Mouse (Mus musculus): ENCODE results near the gene Zswim5. TPM values are rescaled to one million over a fixed set of nuclear protein-coding genes. Genes with fewer than 3 reads are reported as not detected.
"Not testable (repeated sequence)": the region's sequence is repeated elsewhere in the genome, so short reads cannot be mapped to it uniquely, and the experiment has no call there.

The Zswim5 gene
- 8.8 and 9.1 TPM in 2 replicates for polyA plus RNA-seq (2015; fragmentation: Nextera tagmentation; extraction: Ambion mirVana)

- ATAC-seq, result peak; percentile 90
- no peaks in the 10 kb centered on the region for H3K36me3 ChIP-seq (ENCODE audit: control insufficient read depth, insufficient read depth)
- peak within 1 kb of the TSS; percentile 99 for H3K27ac ChIP-seq (ENCODE audit: low read length)
- no peaks in the 10 kb centered on the region for H3K27me3 ChIP-seq (replicated peaks; ENCODE audit: control insufficient read depth, insufficient read depth, low read length)
- H3K9me3 ChIP-seq (ENCODE audit: control insufficient read depth, low read length), result no peaks in the 10 kb centered on the region
- H3K4me3 ChIP-seq (replicated peaks; ENCODE audit: low read length), result peak within 1 kb of the TSS; percentile 98
- under 1% methylated on average over 95 of the region's 104 CpGs for WGBS
- peak within 1 kb of the TSS; percentile 80 for H3K4me2 ChIP-seq (ENCODE audit: low read length)
- H3K9ac ChIP-seq (replicated peaks; ENCODE audit: low read depth, low read length), result peak within 1 kb of the TSS; percentile 93
- H3K4me1 ChIP-seq (replicated peaks; ENCODE audit: control insufficient read depth, insufficient read depth, low read length), result peaks cover 10% of the 10 kb centered on the region
Measured at GRCm38 (mm10) chr4:116876995-116877728, at the start of gene Zswim5. Gene Zswim5 (plus strand): TSS chr4:116877376.

GRCm38 (mm10) chr4:116827819-116828218 is 49.4 kb upstream of the Zswim5 start:
- WGBS, result 3% methylated on average over 4 of the region's 4 CpGs
- Histone ChIP-seq H3K4me1 (replicated peaks; ENCODE audit: control insufficient read depth, insufficient read depth, low read length) (peaks cover 15% of the 10 kb centered on the region), H3K9ac (replicated peaks; ENCODE audit: low read depth, low read length) (no peak overlapping the region), H3K9me3 (ENCODE audit: control insufficient read depth, low read length) (no peaks in the 10 kb centered on the region), H3K4me3 (replicated peaks; ENCODE audit: low read length) (no peak overlapping the region), H3K4me2 (ENCODE audit: low read length) (no peak overlapping the region), H3K36me3 (ENCODE audit: control insufficient read depth, insufficient read depth) (no peaks in the 10 kb centered on the region), H3K27ac (ENCODE audit: low read length) (no peak overlapping the region), H3K27me3 (replicated peaks; ENCODE audit: control insufficient read depth, insufficient read depth, low read length) (no peaks in the 10 kb centered on the region)
- peak; percentile 56 for ATAC-seq

GRCm38 (mm10) chr4:116829364-116830069 is 47.7 kb upstream of the Zswim5 start:
- H3K9me3 ChIP-seq (ENCODE audit: control insufficient read depth, low read length), result no peaks in the 10 kb centered on the region
- H3K27ac ChIP-seq (ENCODE audit: low read length), result peak overlapping the region; percentile 76
- H3K36me3 ChIP-seq (ENCODE audit: control insufficient read depth, insufficient read depth), result no peaks in the 10 kb centered on the region
- no peak overlapping the region for H3K4me3 ChIP-seq (replicated peaks; ENCODE audit: low read length)
- WGBS, result 25% methylated on average over 6 of the region's 6 CpGs
- no peak overlapping the region for H3K4me2 ChIP-seq (ENCODE audit: low read length)
- peaks cover 15% of the 10 kb centered on the region for H3K4me1 ChIP-seq (replicated peaks; ENCODE audit: control insufficient read depth, insufficient read depth, low read length)
- peak; percentile 56; the same call in 1 of the 2 replicates for ATAC-seq
- H3K27me3 ChIP-seq (replicated peaks; ENCODE audit: control insufficient read depth, insufficient read depth, low read length), result no peaks in the 10 kb centered on the region
- peak overlapping the region; percentile 22 for H3K9ac ChIP-seq (replicated peaks; ENCODE audit: low read depth, low read length)

- WGBS, result 10% methylated on average over 6 of the region's 6 CpGs
- Histone ChIP-seq H3K9ac (replicated peaks; ENCODE audit: low read depth, low read length) (peak overlapping the region; percentile 4), H3K9me3 (ENCODE audit: control insufficient read depth, low read length) (no peaks in the 10 kb centered on the region), H3K4me3 (replicated peaks; ENCODE audit: low read length) (no peak overlapping the region), H3K27me3 (replicated peaks; ENCODE audit: control insufficient read depth, insufficient read depth, low read length) (no peaks in the 10 kb centered on the region), H3K27ac (ENCODE audit: low read length) (peak overlapping the region; percentile 76), H3K36me3 (ENCODE audit: control insufficient read depth, insufficient read depth) (no peaks in the 10 kb centered on the region), H3K4me1 (replicated peaks; ENCODE audit: control insufficient read depth, insufficient read depth, low read length) (peaks cover 14% of the 10 kb centered on the region), H3K4me2 (ENCODE audit: low read length) (no peak overlapping the region)
- peak; percentile 57; the same call in 1 of the 2 replicates for ATAC-seq
Measured at GRCm38 (mm10) chr4:116830070-116830368, 47.2 kb upstream of the Zswim5 start.

- Histone ChIP-seq H3K36me3 (ENCODE audit: control insufficient read depth, insufficient read depth) (no peaks in the 10 kb centered on the region), H3K9ac (replicated peaks; ENCODE audit: low read depth, low read length) (no peak overlapping the region), H3K4me3 (replicated peaks; ENCODE audit: low read length) (no peak overlapping the region), H3K27me3 (replicated peaks; ENCODE audit: control insufficient read depth, insufficient read depth, low read length) (0 out of 2 replicates have a peak, but pooled peaks cover 2% of the 10 kb centered on the region), H3K27ac (ENCODE audit: low read length) (no peak overlapping the region), H3K4me2 (ENCODE audit: low read length) (no peak overlapping the region), H3K4me1 (replicated peaks; ENCODE audit: control insufficient read depth, insufficient read depth, low read length) (no peaks in the 10 kb centered on the region), H3K9me3 (ENCODE audit: control insufficient read depth, low read length) (no peaks in the 10 kb centered on the region)
- no peak for ATAC-seq
- 26% methylated on average over 2 of the region's 2 CpGs for whole genome bisulfite sequencing
Measured at GRCm38 (mm10) chr4:116838999-116839398, 38.2 kb upstream of the Zswim5 start.

GRCm38 (mm10) chr4:116840096-116840495 is 37.1 kb upstream of the Zswim5 start:
- H3K9ac ChIP-seq (replicated peaks; ENCODE audit: low read depth, low read length); H3K9me3 ChIP-seq (ENCODE audit: control insufficient read depth, low read length); H3K27me3 ChIP-seq (replicated peaks; ENCODE audit: control insufficient read depth, insufficient read depth, low read length); H3K4me2 ChIP-seq (ENCODE audit: low read length); ATAC-seq; H3K4me3 ChIP-seq (replicated peaks; ENCODE audit: low read length); H3K27ac ChIP-seq (ENCODE audit: low read length); H3K36me3 ChIP-seq (ENCODE audit: control insufficient read depth, insufficient read depth); H3K4me1 ChIP-seq (replicated peaks; ENCODE audit: control insufficient read depth, insufficient read depth, low read length): not testable (repeated sequence)
- 44% methylated on average over 21 of the region's 29 CpGs for WGBS

- Histone ChIP-seq H3K4me2 (ENCODE audit: low read length) (no peak overlapping the region), H3K9ac (replicated peaks; ENCODE audit: low read depth, low read length) (no peak overlapping the region), H3K27ac (ENCODE audit: low read length) (no peak overlapping the region), H3K9me3 (ENCODE audit: control insufficient read depth, low read length) (no peaks in the 10 kb centered on the region), H3K36me3 (ENCODE audit: control insufficient read depth, insufficient read depth) (no peaks in the 10 kb centered on the region), H3K27me3 (replicated peaks; ENCODE audit: control insufficient read depth, insufficient read depth, low read length) (0 out of 2 replicates have a peak, but pooled peaks cover 2% of the 10 kb centered on the region), H3K4me3 (replicated peaks; ENCODE audit: low read length) (no peak overlapping the region), H3K4me1 (replicated peaks; ENCODE audit: control insufficient read depth, insufficient read depth, low read length) (no peaks in the 10 kb centered on the region)
- no peak for ATAC-seq
- 90% methylated on average over 6 of the region's 6 CpGs for WGBS
Measured at GRCm38 (mm10) chr4:116840841-116841240, 36.3 kb upstream of the Zswim5 start.

GRCm38 (mm10) chr4:116844324-116844723 is 32.9 kb upstream of the Zswim5 start:
- no peak overlapping the region for H3K4me3 ChIP-seq (replicated peaks; ENCODE audit: low read length)
- H3K4me2 ChIP-seq (ENCODE audit: low read length), result no peak overlapping the region
- H3K27ac ChIP-seq (ENCODE audit: low read length), result no peak overlapping the region
- H3K9me3 ChIP-seq (ENCODE audit: control insufficient read depth, low read length), result no peaks in the 10 kb centered on the region
- H3K27me3 ChIP-seq (replicated peaks; ENCODE audit: control insufficient read depth, insufficient read depth, low read length), result no peaks in the 10 kb centered on the region
- 92% methylated on average over 3 of the region's 3 CpGs for WGBS
- no peak for ATAC-seq
- H3K9ac ChIP-seq (replicated peaks; ENCODE audit: low read depth, low read length), result no peak overlapping the region
- no peaks in the 10 kb centered on the region for H3K36me3 ChIP-seq (ENCODE audit: control insufficient read depth, insufficient read depth)
- H3K4me1 ChIP-seq (replicated peaks; ENCODE audit: control insufficient read depth, insufficient read depth, low read length), result no peaks in the 10 kb centered on the region

GRCm38 (mm10) chr4:116849901-116850300 is 27.3 kb upstream of the Zswim5 start:
- H3K4me2 ChIP-seq (ENCODE audit: low read length), result no peak overlapping the region
- H3K4me3 ChIP-seq (replicated peaks; ENCODE audit: low read length), result no peak overlapping the region
- H3K9me3 ChIP-seq (ENCODE audit: control insufficient read depth, low read length), result no peaks in the 10 kb centered on the region
- no peak overlapping the region for H3K9ac ChIP-seq (replicated peaks; ENCODE audit: low read depth, low read length)
- H3K27ac ChIP-seq (ENCODE audit: low read length), result no peak overlapping the region
- H3K36me3 ChIP-seq (ENCODE audit: control insufficient read depth, insufficient read depth), result no peaks in the 10 kb centered on the region
- no peaks in the 10 kb centered on the region for H3K27me3 ChIP-seq (replicated peaks; ENCODE audit: control insufficient read depth, insufficient read depth, low read length)
- WGBS, result 37% methylated on average over 3 of the region's 3 CpGs
- no peak for ATAC-seq
- no peaks in the 10 kb centered on the region; the same call in 1 of the 2 replicates for H3K4me1 ChIP-seq (replicated peaks; ENCODE audit: control insufficient read depth, insufficient read depth, low read length)
